Mouse (Mus musculus): ENCODE measurements around the gene Gm11060.

DNA sequence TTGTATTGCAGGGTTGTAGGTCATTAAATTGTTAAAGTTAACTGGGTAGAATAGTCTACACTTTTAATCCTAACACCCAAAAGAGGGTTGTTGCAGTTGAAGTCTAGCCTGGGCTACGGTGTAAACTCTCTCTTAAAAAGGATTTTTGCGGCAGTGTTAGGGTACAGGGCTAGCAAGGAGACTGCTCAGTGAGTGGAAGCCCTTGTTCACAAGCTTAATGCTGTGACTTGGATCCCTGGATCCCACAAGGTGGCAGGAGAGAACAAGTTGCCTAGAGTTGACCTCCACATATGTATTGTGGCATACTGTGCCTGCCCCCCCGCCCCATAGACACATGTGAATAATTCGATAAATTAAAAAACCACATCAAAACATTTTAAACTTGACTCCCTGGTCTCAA, 19.3 kb upstream of the Gm11060 start:
- no peak for TF ChIP-seq POLR2A (IDR thresholded peaks at IDR 0.05; ENCODE audit: borderline replicate concordance, control insufficient read depth, low read depth, low read length)
- TF ChIP-seq CTCF (IDR thresholded peaks at IDR 0.05; ENCODE audit: control insufficient read depth, insufficient read depth, low read length), result no peak

All from bone marrow, adult 2 months (tissue).